Mouse (Mus musculus) heart, postnatal 10 days (tissue): ENCODE data around the gene Procr. TPM values are rescaled to one million over a fixed set of nuclear protein-coding genes. Genes with fewer than 3 reads are reported as not detected.
A peak's percentile ranks its signal among the peaks of the same experiment; 100 is the strongest.
"Not testable (repeated sequence)": the region's sequence is repeated elsewhere in the genome, so short reads cannot be mapped to it uniquely, and the experiment has no call there.

Experiments used
- DNase-seq, 2 experiments: peaks; one replicate each; pipeline ENCODE4 v3.0.0; 2021
- intact Hi-C: fragments of 180-260 bp; cut with DNase I; formaldehyde crosslinking; loops from one replicate; pipeline ENCODE4 v1.15.1; 2025
- total RNA-seq, 2 experiments: library from RNA; stranded (reverse); gene quantifications; 2 replicates each; pipeline ENCODE4 v1.2.3; 2021

Procr gene
- 1 to 10 TPM; 4.3 to 6.8 TPM for total RNA-seq

- DNase-seq = peak; percentile 52 to 56
- intact Hi-C loops = no loop called here
Observed at GRCm38 (mm10) chr2:155751014-155751786, at the start of gene Procr. Gene Procr, plus strand, starts transcription at chr2:155751117.

GRCm38 (mm10) chr2:155701399-155701919, 49.5 kb upstream of the Procr start:
- intact Hi-C loops = no loop called here
- DNase-seq = no peak

GRCm38 (mm10) chr2:155703630-155704029, 47.3 kb upstream of the Procr start:
- intact Hi-C loops = no loop called here
- no peak for DNase-seq

GRCm38 (mm10) chr2:155707251-155707650, 43.7 kb upstream of the Procr start:
- peak; percentile 60 to 66 for DNase-seq
- intact Hi-C loops = no loop called here

GRCm38 (mm10) chr2:155710557-155710956, 40.4 kb upstream of the Procr start:
- intact Hi-C loops = no loop called here
- no peak for DNase-seq

- intact Hi-C loops = no loop called here
- DNase-seq = peak; percentile 9 to 13
Observed at GRCm38 (mm10) chr2:155717082-155717990, 33.6 kb upstream of the Procr start.

GRCm38 (mm10) chr2:155720585-155720984, 30.3 kb upstream of the Procr start:
- intact Hi-C loops = no loop called here
- no peak for DNase-seq

- intact Hi-C loops = no loop called here
- DNase-seq = no peak
Observed at GRCm38 (mm10) chr2:155724036-155724435, 26.9 kb upstream of the Procr start.

- intact Hi-C loops = no loop called here
- no peak for DNase-seq
Observed at GRCm38 (mm10) chr2:155724526-155724925, 26.4 kb upstream of the Procr start.

- intact Hi-C loops = no loop called here
- no peak for DNase-seq
Observed at GRCm38 (mm10) chr2:155726302-155726701, 24.6 kb upstream of the Procr start.

GRCm38 (mm10) chr2:155727764-155728395, 23.0 kb upstream of the Procr start:
- DNase-seq = no peak
- intact Hi-C loops = no loop called here

GRCm38 (mm10) chr2:155728742-155729141, 22.2 kb upstream of the Procr start:
- no peak for DNase-seq
- intact Hi-C loops = no loop called here

GRCm38 (mm10) chr2:155729158-155729645, 21.7 kb upstream of the Procr start, which contains the start of gene Edem2:
Gene Edem2, minus strand, starts transcription at chr2:155729475.
- intact Hi-C loops = no loop called here
- DNase-seq = peak; percentile 94 to 96

- intact Hi-C loops = no loop called here
- peak; percentile 12 to 18 for DNase-seq
Observed at GRCm38 (mm10) chr2:155735080-155735479, 15.8 kb upstream of the Procr start.

GRCm38 (mm10) chr2:155735766-155736165, 15.2 kb upstream of the Procr start, which contains the start of gene Gm17581:
Gene Gm17581, minus strand, starts transcription at chr2:155735866.
- intact Hi-C loops, DNase-seq: not testable (repeated sequence)

GRCm38 (mm10) chr2:155736936-155737335, 14.0 kb upstream of the Procr start:
- DNase-seq = no peak
- intact Hi-C loops = no loop called here

- intact Hi-C loops = no loop called here
- DNase-seq = no peak
Observed at GRCm38 (mm10) chr2:155737803-155738202, 13.1 kb upstream of the Procr start.

- intact Hi-C loops = no loop called here
- DNase-seq = peak; percentile 35 to 54
Observed at GRCm38 (mm10) chr2:155742211-155742610, 8.7 kb upstream of the Procr start.

- intact Hi-C loops = no loop called here
- DNase-seq = peak; percentile 58
Observed at GRCm38 (mm10) chr2:155742931-155743337, 8.0 kb upstream of the Procr start.

GRCm38 (mm10) chr2:155743351-155743750, 7.6 kb upstream of the Procr start:
- no peak for DNase-seq
- intact Hi-C loops = no loop called here

- intact Hi-C loops = no loop called here
- DNase-seq = no peak
Observed at GRCm38 (mm10) chr2:155745487-155745886, 5.4 kb upstream of the Procr start.
